Mouse (Mus musculus) G1E (cell line): ENCODE measurements at regions not wholly inside any gene's neighbourhood (a gene's known extent, or its start where the extent isn't known, plus 50 kb on each side); places are given as distances from the start of the nearest gene placed in this dataset.

ENCODE experiments used
- CTCF ChIP-seq: IDR thresholded peaks from 2 replicates; pipeline ENCODE4 v1.5.1; 2012; ENCODE audit warnings: low read depth, low read length, inconsistent platforms, mixed read lengths
- POLR2AphosphoS5 ChIP-seq: IDR thresholded peaks from 2 replicates; pipeline ENCODE4 v1.6.1; 2012; ENCODE audit warnings: low read depth, low read length, inconsistent platforms; ENCODE audit not compliant: insufficient replicate concordance

DNA sequence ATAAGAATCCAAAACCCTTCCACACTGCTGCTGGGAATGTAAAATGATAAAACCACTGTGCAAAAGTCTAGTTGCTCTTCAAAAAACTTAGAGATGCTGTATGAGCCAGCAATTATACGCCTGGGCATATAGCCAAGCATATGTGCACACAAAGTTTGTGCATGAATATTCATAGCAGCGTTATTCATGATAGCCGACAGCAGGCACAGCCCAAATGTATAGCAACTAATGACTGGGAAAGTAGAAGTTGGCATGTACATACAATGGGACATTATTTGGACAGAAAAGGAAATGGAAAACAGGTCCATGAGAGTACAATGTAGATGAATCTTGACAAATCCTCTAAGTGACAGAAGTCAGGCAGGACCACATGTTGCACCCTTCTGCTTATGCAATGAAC, 90.7 kb upstream of the Plxnc1 start:
- TF ChIP-seq CTCF (no peak), POLR2AphosphoS5 (no peak)
